Mouse (Mus musculus) heart, postnatal 0 days (tissue): ENCODE results near the gene 1700013G24Rik.

ENCODE experiments used
- CTCF ChIP-seq: IDR thresholded peaks from 2 replicates; pipeline ENCODE4 v1.5.1; 2016; ENCODE audit warnings: antibody characterized with exemption, control low read depth, low read depth
- EP300 ChIP-seq: IDR thresholded peaks from 2 replicates; pipeline ENCODE4 v1.6.1; 2016; ENCODE audit warnings: antibody characterized with exemption, low read depth

DNA sequence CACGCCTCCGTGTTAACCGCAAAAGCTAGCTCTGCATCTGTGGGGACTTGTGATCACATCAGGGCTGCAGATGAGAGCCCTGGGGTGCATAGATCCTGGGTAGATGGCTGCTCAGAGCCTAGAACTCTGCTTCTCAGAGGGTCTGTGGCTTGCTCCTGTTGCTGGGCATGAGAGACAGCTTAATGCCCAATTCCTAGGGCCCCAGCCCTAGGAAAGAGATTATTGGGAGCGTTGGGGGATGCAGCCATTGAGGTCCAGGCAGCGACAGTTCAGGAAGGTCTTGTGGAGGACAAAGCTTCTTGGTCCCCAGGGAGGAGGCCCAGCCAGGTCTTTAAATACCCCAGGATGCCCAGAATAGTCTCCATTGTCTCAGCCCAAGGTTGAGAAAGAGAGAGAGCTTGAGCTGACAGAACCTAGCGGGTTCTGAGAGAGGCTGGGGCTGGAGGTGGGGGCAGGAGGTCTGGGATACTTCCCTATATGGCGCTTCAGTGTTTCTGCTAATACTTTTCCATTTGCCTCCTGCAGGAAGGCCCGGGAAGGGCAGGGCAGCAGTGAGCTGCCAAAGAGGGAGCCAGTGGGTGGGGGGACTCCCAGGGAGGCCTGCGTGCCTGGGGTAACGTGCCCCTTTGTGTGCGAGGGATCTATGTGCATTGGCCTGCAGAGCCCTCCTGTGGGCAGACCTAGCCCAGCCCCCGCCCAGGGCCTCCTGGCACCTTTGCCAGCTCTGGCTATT lies 35.7 kb downstream of the 1700013G24Rik start:
- peak; percentile 96 for TF ChIP-seq EP300
- TF ChIP-seq CTCF, result peak; percentile 78
